Mouse (Mus musculus) layer of hippocampus, postnatal 25 days (tissue): ENCODE data around the gene Tmem9. TPM values are rescaled to one million over a fixed set of nuclear protein-coding genes. Genes with fewer than 3 reads are reported as not detected.
A peak's percentile ranks its signal among the peaks of the same experiment; 100 is the strongest.

Experiments used
- DNase-seq, 2 experiments: peaks; one replicate each; pipeline ENCODE4 v3.0.0; 2022; ENCODE audit warnings: mixed read lengths in 2 of 2, low spot score in 1 of 2; ENCODE audit errors: extremely low spot score in 1 of 2
- total RNA-seq, 2 experiments: library from RNA; stranded (reverse); gene quantifications; 2 replicates each; pipeline ENCODE4 v1.2.3; 2021

The Tmem9 gene
- total RNA-seq, 2 experiments from 2014 or later: 66.8 to 80.8 TPM

DNA sequence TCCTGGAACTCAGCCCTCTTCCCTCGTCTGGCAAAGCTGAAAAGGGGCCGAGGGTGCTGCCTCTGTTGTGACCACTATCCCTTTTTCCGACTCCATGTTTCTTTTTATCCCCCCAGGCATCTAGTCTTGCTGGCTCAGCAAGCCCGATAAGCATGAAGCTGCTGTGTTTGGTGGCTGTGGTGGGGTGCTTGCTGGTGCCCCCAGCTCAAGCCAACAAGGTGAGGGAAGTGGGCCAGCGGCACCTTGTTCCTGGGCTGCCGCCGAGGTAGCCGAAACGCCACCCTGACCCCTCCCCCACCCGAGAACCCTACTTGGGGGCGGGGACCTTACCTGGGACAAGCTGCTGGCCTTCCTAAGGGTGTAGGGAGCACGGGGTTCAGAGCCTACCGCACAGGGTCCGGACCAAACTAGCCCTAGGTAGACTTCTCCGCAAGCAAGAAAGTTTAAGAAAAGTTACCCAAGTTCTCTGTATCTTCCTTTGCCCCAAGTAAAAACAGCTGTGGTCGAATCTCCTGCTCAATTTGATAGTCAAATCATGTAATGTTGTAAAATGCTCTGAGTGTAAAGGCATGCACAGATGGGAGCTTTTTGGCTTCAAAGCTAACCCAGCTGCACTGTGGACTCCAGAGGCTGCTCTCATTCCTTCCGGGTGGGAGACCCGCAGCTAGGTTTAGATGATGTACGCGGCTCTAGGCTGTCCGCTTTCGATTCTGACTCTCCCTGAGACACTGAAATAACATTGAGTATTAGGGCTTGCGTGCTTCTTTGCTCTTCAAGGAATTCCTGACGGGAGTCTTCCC, 10.6 kb downstream of the Tmem9 start:
- peak in 1 of 2 experiments; percentile 14 for DNase-seq

DNA sequence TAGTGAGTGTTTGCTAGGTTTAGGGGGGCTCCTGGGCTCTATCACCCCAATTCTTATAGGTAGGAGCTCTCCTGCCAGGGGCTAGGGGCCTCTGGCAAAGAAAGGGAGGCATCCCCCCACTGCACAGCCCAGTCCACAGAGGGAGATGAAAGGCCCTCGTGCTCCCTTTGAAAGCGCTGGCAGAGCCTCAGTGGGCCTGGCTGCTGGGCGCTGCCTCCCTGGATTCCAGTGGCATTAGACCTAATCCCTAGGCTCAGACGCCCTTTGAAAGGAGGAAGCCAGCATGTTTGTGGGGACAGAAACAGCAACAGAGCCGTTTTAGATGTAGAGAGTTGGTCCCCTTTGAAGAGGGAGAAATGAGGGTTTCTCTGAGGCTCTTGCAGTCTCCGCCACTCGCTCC, 22.3 kb downstream of the Tmem9 start:
- no peak for DNase-seq

- no peak for DNase-seq
Observed at GRCm38 (mm10) chr1:136031697-136032096, 23.7 kb downstream of the Tmem9 start.

- no peak for DNase-seq
Observed at GRCm38 (mm10) chr1:136032961-136033360, 25.0 kb downstream of the Tmem9 start.

- no peak for DNase-seq
Observed at GRCm38 (mm10) chr1:136038746-136039538, 31.0 kb downstream of the Tmem9 start.

- DNase-seq: no peak
Observed at GRCm38 (mm10) chr1:136040452-136040851, 32.5 kb downstream of the Tmem9 start.

- DNase-seq: no peak
Observed at GRCm38 (mm10) chr1:136040874-136041273, 32.9 kb downstream of the Tmem9 start.

DNA sequence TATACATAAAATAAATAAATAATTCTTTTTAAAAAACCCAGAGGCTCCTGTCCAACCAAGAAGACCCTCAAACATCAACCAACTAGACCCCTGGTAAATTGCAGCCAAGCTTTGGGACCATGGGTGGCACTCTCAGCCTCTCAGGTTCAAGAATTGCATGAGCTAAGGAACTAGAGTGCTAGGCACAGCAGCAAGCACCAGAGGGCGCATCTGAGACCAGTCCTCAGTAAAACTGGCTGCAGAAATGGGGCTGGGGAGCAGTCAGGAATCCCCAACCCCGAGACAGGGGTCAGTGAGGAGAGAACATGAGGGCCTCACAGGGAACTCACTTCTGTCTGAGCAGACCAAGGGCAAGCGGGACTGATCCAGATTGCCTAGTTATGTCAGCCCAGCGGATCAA, 37.8 kb downstream of the Tmem9 start:
- peak; percentile 53 to 83 for DNase-seq

GRCm38 (mm10) chr1:136047432-136047831, 39.5 kb downstream of the Tmem9 start:
- DNase-seq: peak in 1 of 2 experiments; percentile 33

- DNase-seq: no peak
Observed at GRCm38 (mm10) chr1:136047894-136048293, 39.9 kb downstream of the Tmem9 start.

GRCm38 (mm10) chr1:136050312-136051012, 42.5 kb downstream of the Tmem9 start, which contains the start of gene Ascl5:
Ascl5 (plus strand) TSS chr1:136050804.
- no peak for DNase-seq

- no peak for DNase-seq
Observed at GRCm38 (mm10) chr1:136051013-136051315, 43.0 kb downstream of the Tmem9 start.

DNA sequence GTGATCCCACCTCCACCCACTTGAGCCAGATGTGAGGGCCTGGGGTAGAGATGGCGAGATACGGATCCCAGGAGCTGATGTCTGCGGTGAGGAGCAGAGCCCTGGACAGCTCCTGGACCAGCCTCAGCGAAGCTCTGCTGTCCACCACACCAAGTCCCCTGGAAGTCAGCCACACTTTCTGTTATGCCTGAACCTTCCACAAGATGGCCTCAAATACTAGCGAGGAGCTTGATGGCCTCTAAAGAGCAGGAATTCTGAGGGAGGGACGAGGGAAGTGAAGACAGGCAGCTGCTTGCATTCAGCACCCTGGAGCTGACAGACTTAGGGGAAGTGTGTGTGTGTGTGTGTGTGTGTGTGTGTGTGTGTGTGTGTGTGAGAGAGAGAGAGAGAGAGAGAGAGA, 43.5 kb downstream of the Tmem9 start:
- peak; percentile 33 to 63 for DNase-seq

DNA sequence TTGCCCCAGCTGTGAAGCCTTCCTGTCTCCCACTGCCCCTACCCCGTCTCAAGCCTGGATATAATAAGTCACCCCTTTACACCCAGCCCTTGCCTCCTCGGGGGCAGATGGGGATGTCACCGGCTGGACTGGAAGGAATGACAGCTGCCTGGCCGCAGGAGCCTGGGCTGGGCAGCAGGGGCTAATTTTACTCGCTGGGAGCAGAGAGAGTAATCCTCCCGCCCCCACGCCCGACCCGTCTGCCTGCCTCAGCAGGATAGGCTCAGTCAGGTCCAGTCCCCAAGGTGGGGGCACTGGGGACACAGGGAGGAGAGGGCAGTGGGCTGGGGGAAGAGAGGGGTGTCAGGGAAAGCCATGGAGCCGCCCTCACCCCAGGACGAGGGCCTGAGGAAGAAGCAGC, 44.6 kb downstream of the Tmem9 start, which contains the start of gene Cacna1s:
Gene Cacna1s (plus strand): TSS at position 204 of the 400 bp plus-strand sequence.
- DNase-seq: no peak

GRCm38 (mm10) chr1:136055771-136056170, 47.8 kb downstream of the Tmem9 start:
- DNase-seq: no peak

GRCm38 (mm10) chr1:136058594-136058993, 50.6 kb downstream of the Tmem9 start:
- no peak for DNase-seq

DNA sequence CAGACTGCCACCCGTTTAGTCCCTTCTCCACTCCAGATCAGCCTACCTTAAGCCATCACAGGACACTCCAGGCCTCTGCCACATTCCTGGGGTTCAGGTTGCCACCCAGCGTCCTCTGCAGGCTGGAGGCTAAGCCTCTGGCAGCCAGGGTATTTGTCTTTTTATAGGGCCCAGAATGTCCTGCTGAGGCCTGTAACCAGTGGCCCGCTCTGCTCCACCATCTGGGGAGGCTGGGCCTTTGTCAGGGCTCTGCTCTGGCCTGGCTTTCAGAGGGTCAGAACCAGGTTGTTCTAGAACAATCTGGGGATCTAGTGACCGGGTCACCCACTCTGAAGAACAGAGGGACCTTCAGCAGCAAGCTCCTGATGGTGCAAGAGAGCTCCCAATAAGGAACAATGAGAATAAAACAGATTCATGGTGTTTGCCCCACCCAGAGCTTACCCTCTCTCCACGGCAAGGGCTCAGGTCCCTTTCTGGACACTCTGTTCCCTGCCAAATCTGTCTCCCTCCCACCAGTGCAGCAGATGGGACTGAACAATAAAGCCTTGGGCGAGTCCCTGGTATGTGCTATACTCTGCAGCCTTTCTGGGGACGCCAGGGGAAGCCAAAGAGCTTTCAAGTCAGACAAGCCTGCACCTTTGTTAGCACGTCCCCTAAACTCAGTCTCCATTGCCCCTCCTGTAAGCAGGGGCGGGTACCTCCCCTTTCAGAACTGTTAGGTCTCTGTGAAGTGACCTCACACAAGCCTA, 53.3 kb downstream of the Tmem9 start:
- DNase-seq: peak; percentile 72 to 94

DNA sequence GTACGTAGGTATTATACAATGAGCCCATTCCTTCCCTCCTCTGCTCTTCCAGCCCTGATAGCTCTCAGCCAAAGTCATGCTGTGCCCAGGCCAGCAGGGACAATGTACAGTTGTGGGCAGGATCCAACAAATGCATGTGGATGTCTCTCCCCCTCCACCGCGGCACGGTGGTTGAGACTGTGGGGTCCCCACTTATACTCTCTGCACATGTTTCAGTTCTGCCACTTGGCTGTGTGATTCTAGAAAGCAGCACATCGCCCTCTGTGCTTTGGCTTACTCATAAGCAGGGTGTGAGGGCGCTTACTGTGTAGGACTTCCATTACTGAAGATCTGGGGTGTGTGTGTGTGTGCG, 53.8 kb downstream of the Tmem9 start:
- DNase-seq: no peak

- DNase-seq: no peak
Observed at GRCm38 (mm10) chr1:136063991-136064390, 56.0 kb downstream of the Tmem9 start.

DNA sequence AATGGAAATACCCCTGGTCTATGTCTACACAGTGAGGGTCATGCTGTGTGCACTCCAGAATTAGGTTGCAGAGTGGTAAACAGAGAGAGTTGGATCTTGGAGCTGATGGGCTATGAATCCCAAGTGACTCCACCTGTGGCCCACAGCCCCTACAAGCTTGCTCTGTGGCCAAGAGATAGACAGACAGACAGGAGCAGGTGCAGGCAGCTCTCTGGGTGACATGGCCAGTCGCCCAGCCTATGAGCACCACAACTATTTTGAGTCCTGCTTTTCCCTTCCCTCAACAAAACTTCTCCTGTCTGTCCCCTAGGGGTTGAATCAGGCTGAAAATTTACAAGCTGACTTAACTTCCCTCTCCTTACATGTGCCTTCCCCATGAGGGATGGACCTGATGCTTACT, 58.7 kb downstream of the Tmem9 start:
- no peak for DNase-seq
